Mouse (Mus musculus) limb, embryonic 13.5 days (tissue): ENCODE results near the gene Sema4d. TPM values are rescaled to one million over a fixed set of nuclear protein-coding genes. Genes with fewer than 3 reads are reported as not detected.

Experiments
- ATAC-seq: fragments of 200-750 bp; cut with Nextera tagmentation; 2 replicates; pipeline ENCODE4 v1.8.0; 2017; ENCODE audit warnings: low read depth, moderate number of reproducible peaks, moderate TSS enrichment; ENCODE audit not compliant: low FRiP score
- H3K27ac ChIP-seq: fragments of 300-500 bp; sonication (generic); 2 replicates; pipeline ENCODE4 v1.5.1; 2015; ENCODE audit warnings: inconsistent platforms, mild to moderate bottlenecking, moderate library complexity
- H3K27me3 ChIP-seq: fragments of 300-500 bp; sonication (generic); 2 replicates; pipeline ENCODE4 v1.6.1; 2015; ENCODE audit warnings: mild to moderate bottlenecking, inconsistent platforms
- H3K36me3 ChIP-seq: fragments of 300-500 bp; sonication (generic); 2 replicates; pipeline ENCODE4 v1.6.1; 2015; ENCODE audit warnings: inconsistent platforms, mild to moderate bottlenecking, moderate library complexity
- H3K4me1 ChIP-seq: fragments of 300-500 bp; sonication (generic); 2 replicates; pipeline ENCODE4 v1.6.1; 2015; ENCODE audit warnings: inconsistent platforms
- H3K4me2 ChIP-seq: fragments of 300-500 bp; sonication (generic); replicated peaks from 2 replicates; pipeline ENCODE4 v1.6.1; 2015; ENCODE audit warnings: inconsistent platforms, mild to moderate bottlenecking, moderate library complexity
- H3K4me3 ChIP-seq: fragments of 300-500 bp; sonication (generic); 2 replicates; pipeline ENCODE4 v1.5.1; 2015; ENCODE audit warnings: moderate library complexity, mild to moderate bottlenecking, inconsistent platforms
- H3K9ac ChIP-seq: fragments of 300-500 bp; sonication (generic); 2 replicates; pipeline ENCODE4 v1.6.1; 2015; ENCODE audit warnings: mild to moderate bottlenecking, inconsistent platforms
- H3K9me3 ChIP-seq: fragments of 300-500 bp; sonication (generic); 2 replicates; pipeline ENCODE4 v1.6.1; 2016; ENCODE audit warnings: inconsistent platforms
- WGBS: fragments of 180-500 bp; shearing (Covaris S2); methylation state at CpG from one replicate; pipeline ENCODE4 v1.1.7; 2015; 5-methylcytosine and 5-hydroxymethylcytosine counted together
- polyA plus RNA-seq: library from polyadenylated mRNA; unstranded; fragments of >200 nt; fragmentation: Nextera tagmentation; extraction: Ambion mirVana; gene quantifications from 2 replicates; pipeline ENCODE4 v1.2.1, GENCODE M21; 2015

Sema4d gene
- polyA plus RNA-seq, 1 experiment from 2014 or later, result 5.8 TPM

GRCm38 (mm10) chr13:51742551-51743052 lies 50.9 kb downstream of the Sema4d start:
- Histone ChIP-seq H3K4me3 (no peak overlapping the region), H3K9ac (no peak overlapping the region), H3K27ac (no peak overlapping the region), H3K4me2 (no peak overlapping the region), H3K36me3 (no peaks in the 10 kb centered on the region), H3K4me1 (peaks cover 6% of the 10 kb centered on the region), H3K9me3 (no peaks in the 10 kb centered on the region), H3K27me3 (no peaks in the 10 kb centered on the region)
- 85% methylated on average over 10 of the region's 10 CpGs for WGBS
- ATAC-seq, result no peak

GRCm38 (mm10) chr13:51740776-51741175 lies 52.8 kb downstream of the Sema4d start:
- H3K4me1 ChIP-seq, result no peaks in the 10 kb centered on the region
- no peaks in the 10 kb centered on the region for H3K9me3 ChIP-seq
- no peak for ATAC-seq
- H3K27me3 ChIP-seq, result no peaks in the 10 kb centered on the region
- no peak overlapping the region for H3K9ac ChIP-seq
- no peaks in the 10 kb centered on the region for H3K36me3 ChIP-seq
- H3K4me3 ChIP-seq, result no peak overlapping the region
- H3K4me2 ChIP-seq, result no peak overlapping the region
- WGBS, result 84% methylated on average over 5 of the region's 5 CpGs
- no peak overlapping the region for H3K27ac ChIP-seq

- Histone ChIP-seq H3K4me3 (no peak overlapping the region), H3K36me3 (no peaks in the 10 kb centered on the region), H3K9me3 (no peaks in the 10 kb centered on the region), H3K4me1 (no peaks in the 10 kb centered on the region), H3K9ac (no peak overlapping the region), H3K4me2 (no peak overlapping the region), H3K27ac (no peak overlapping the region), H3K27me3 (no peaks in the 10 kb centered on the region)
- no peak for ATAC-seq
- 91% methylated on average over 1 of the region's 1 CpGs for WGBS
These were observed 53.8 kb downstream of the Sema4d start for GRCm38 (mm10) chr13:51739713-51740112.

GRCm38 (mm10) chr13:51738531-51739117 lies 54.9 kb downstream of the Sema4d start:
- Histone ChIP-seq H3K27ac (no peak overlapping the region), H3K9ac (no peak overlapping the region)
- no peak for ATAC-seq

GRCm38 (mm10) chr13:51737949-51738513 lies 55.5 kb downstream of the Sema4d start:
- H3K4me2 ChIP-seq, result no peak overlapping the region
- no peak overlapping the region for H3K4me3 ChIP-seq
- no peaks in the 10 kb centered on the region for H3K27me3 ChIP-seq
- no peak for ATAC-seq
- no peak overlapping the region for H3K9ac ChIP-seq
- no peaks in the 10 kb centered on the region for H3K36me3 ChIP-seq
- no peak overlapping the region for H3K27ac ChIP-seq
- WGBS, result 70% methylated on average over 6 of the region's 6 CpGs
- H3K4me1 ChIP-seq, result no peaks in the 10 kb centered on the region
- no peaks in the 10 kb centered on the region for H3K9me3 ChIP-seq

More at GRCm38 (mm10) chr13:51738531-51739117, 54.9 kb downstream of the Sema4d start:
- Histone ChIP-seq H3K9me3 (no peaks in the 10 kb centered on the region), H3K27me3 (no peaks in the 10 kb centered on the region), H3K4me2 (no peak overlapping the region), H3K36me3 (no peaks in the 10 kb centered on the region), H3K4me3 (no peak overlapping the region), H3K4me1 (no peaks in the 10 kb centered on the region)
- WGBS, result 90% methylated on average over 11 of the region's 11 CpGs

GRCm38 (mm10) chr13:51737033-51737948 lies 56.3 kb downstream of the Sema4d start:
- H3K4me3 ChIP-seq, result no peak overlapping the region
- ATAC-seq, result no peak
- H3K27ac ChIP-seq, result no peak overlapping the region

GRCm38 (mm10) chr13:51736007-51736911 lies 57.3 kb downstream of the Sema4d start:
- WGBS, result 69% methylated on average over 13 of the region's 13 CpGs
- no peak for ATAC-seq
- Histone ChIP-seq H3K4me1 (no peaks in the 10 kb centered on the region), H3K27me3 (no peaks in the 10 kb centered on the region), H3K4me3 (no peak overlapping the region), H3K27ac (no peak overlapping the region; the same call in 1 of the 2 replicates), H3K9me3 (no peaks in the 10 kb centered on the region), H3K9ac (no peak overlapping the region), H3K36me3 (no peaks in the 10 kb centered on the region), H3K4me2 (no peak overlapping the region)

More at GRCm38 (mm10) chr13:51737033-51737948, 56.3 kb downstream of the Sema4d start:
- Histone ChIP-seq H3K9ac (no peak overlapping the region), H3K4me1 (no peaks in the 10 kb centered on the region), H3K36me3 (no peaks in the 10 kb centered on the region), H3K9me3 (no peaks in the 10 kb centered on the region), H3K27me3 (no peaks in the 10 kb centered on the region), H3K4me2 (no peak overlapping the region)
- 72% methylated on average over 20 of the region's 20 CpGs for WGBS

GRCm38 (mm10) chr13:51734556-51734955 lies 59.0 kb downstream of the Sema4d start:
- Histone ChIP-seq H3K4me1 (peaks cover 11% of the 10 kb centered on the region), H3K9me3 (no peaks in the 10 kb centered on the region), H3K27ac (no peak overlapping the region), H3K27me3 (no peaks in the 10 kb centered on the region), H3K4me3 (no peak overlapping the region), H3K9ac (no peak overlapping the region), H3K36me3 (no peaks in the 10 kb centered on the region), H3K4me2 (no peak overlapping the region)
- 78% methylated on average over 4 of the region's 4 CpGs for WGBS
- ATAC-seq, result no peak

GRCm38 (mm10) chr13:51732097-51732664 lies 61.4 kb downstream of the Sema4d start:
- ATAC-seq, result no peak
- Histone ChIP-seq H3K27ac (no peak overlapping the region), H3K4me2 (no peak overlapping the region), H3K36me3 (no peaks in the 10 kb centered on the region), H3K4me1 (peaks cover 21% of the 10 kb centered on the region), H3K4me3 (no peak overlapping the region), H3K9me3 (no peaks in the 10 kb centered on the region), H3K9ac (no peak overlapping the region), H3K27me3 (no peaks in the 10 kb centered on the region)
- WGBS, result 70% methylated on average over 14 of the region's 14 CpGs

- Histone ChIP-seq H3K27me3 (no peaks in the 10 kb centered on the region), H3K4me1 (peaks cover 21% of the 10 kb centered on the region), H3K27ac (no peak overlapping the region), H3K36me3 (no peaks in the 10 kb centered on the region), H3K4me3 (no peak overlapping the region), H3K4me2 (no peak overlapping the region), H3K9ac (no peak overlapping the region), H3K9me3 (no peaks in the 10 kb centered on the region)
- no peak for ATAC-seq
- 85% methylated on average over 7 of the region's 7 CpGs for WGBS
These were observed 62.1 kb downstream of the Sema4d start for GRCm38 (mm10) chr13:51731474-51731873.

- Histone ChIP-seq H3K27me3 (no peaks in the 10 kb centered on the region), H3K4me1 (peaks cover 33% of the 10 kb centered on the region), H3K36me3 (no peaks in the 10 kb centered on the region), H3K4me3 (no peak overlapping the region), H3K27ac (peak overlapping the region; percentile 22; the same call in 1 of the 2 replicates), H3K9ac (no peak overlapping the region), H3K9me3 (no peaks in the 10 kb centered on the region), H3K4me2 (no peak overlapping the region)
- ATAC-seq, result no peak
- WGBS, result 23% methylated on average over 4 of the region's 4 CpGs
These were observed 63.6 kb downstream of the Sema4d start for GRCm38 (mm10) chr13:51729887-51730361.
